Mouse (Mus musculus) cerebellum, adult 2 months (tissue): ENCODE measurements around the gene Lig1.

Experiments used
- CTCF ChIP-seq: fragments of 200-500 bp; IDR thresholded peaks from 2 replicates; pipeline ENCODE4 v1.5.1; 2011; ENCODE audit warnings: low read depth, mild to moderate bottlenecking, control low read depth, low read length, moderate library complexity, borderline replicate concordance; ENCODE audit not compliant: insufficient read depth
- POLR2A ChIP-seq: fragments of 200-500 bp; IDR thresholded peaks from 2 replicates; pipeline ENCODE4 v1.6.1; 2011; ENCODE audit warnings: low read length, control low read depth, borderline replicate concordance; ENCODE audit not compliant: insufficient read depth

GRCm38 (mm10) chr7:13290041-13290675 is 13.1 kb downstream of the Lig1 start:
- TF ChIP-seq CTCF (no peak), POLR2A (no peak)
